Mouse (Mus musculus) MEL (cell line): ENCODE results near the gene Mif.

ENCODE experiments used
- CHD1 ChIP-seq: IDR thresholded peaks from 2 replicates; pipeline ENCODE4 v1.6.1; 2012; ENCODE audit warnings: low read depth, mild to moderate bottlenecking, inconsistent platforms, low read length, improper control_type of control experiment
- CTCF ChIP-seq, 3 experiments: IDR thresholded peaks in 2 of 3; conservative IDR thresholded peaks in 1 of 3; 2 replicates each; pipeline ENCODE4 v1.5.1; 2011 to 2012; ENCODE audit warnings: low read length in 3 of 3, low read depth in 2 of 3, mild to moderate bottlenecking in 2 of 3, improper control_type of control experiment in 1 of 3, inconsistent platforms in 1 of 3, mixed read lengths in 1 of 3, moderate library complexity in 1 of 3; ENCODE audit not compliant: control insufficient read depth in 1 of 3, insufficient read depth in 1 of 3, poor library complexity in 1 of 3, severe bottlenecking in 1 of 3
- EP300 ChIP-seq, 2 experiments: IDR thresholded peaks; 2 replicates each; pipeline ENCODE4 v1.6.1; 2011; ENCODE audit warnings: improper control_type of control experiment in 2 of 2, low read length in 2 of 2, low read depth in 1 of 2, mild to moderate bottlenecking in 1 of 2
- ETS1 ChIP-seq: IDR thresholded peaks from 2 replicates; pipeline ENCODE4 v1.6.1; 2012; ENCODE audit warnings: low read depth, mild to moderate bottlenecking, inconsistent platforms, low read length, improper control_type of control experiment, moderate library complexity
- GATA1 ChIP-seq: IDR thresholded peaks from 2 replicates; pipeline ENCODE4 v1.6.1; 2011; ENCODE audit warnings: low read depth, low read length, improper control_type of control experiment
- KAT2A ChIP-seq: conservative IDR thresholded peaks from 2 replicates; pipeline ENCODE4 v1.6.1; 2012; ENCODE audit warnings: low read depth, low read length, improper control_type of control experiment, inconsistent platforms
- NRF1 ChIP-seq: IDR thresholded peaks from 2 replicates; pipeline ENCODE4 v1.6.1; 2014; ENCODE audit warnings: low read depth, mild to moderate bottlenecking, inconsistent platforms, low read length, improper control_type of control experiment, moderate library complexity; ENCODE audit not compliant: poor library complexity, insufficient read depth, severe bottlenecking
- POLR2A ChIP-seq, 2 experiments: IDR thresholded peaks; 2 replicates each; pipeline ENCODE4 v1.6.1; 2011 to 2012; ENCODE audit warnings: low read length in 2 of 2, mild to moderate bottlenecking in 2 of 2, control low read depth in 1 of 2, improper control_type of control experiment in 1 of 2, low read depth in 1 of 2, moderate library complexity in 1 of 2; ENCODE audit not compliant: control insufficient read depth in 1 of 2, insufficient read depth in 1 of 2, poor library complexity in 1 of 2
- POLR2AphosphoS2 ChIP-seq: IDR thresholded peaks from 2 replicates; pipeline ENCODE4 v1.6.1; 2011; ENCODE audit warnings: low read length, improper control_type of control experiment
- SMC3 ChIP-seq: IDR thresholded peaks from 2 replicates; pipeline ENCODE4 v1.6.1; 2011; ENCODE audit warnings: low read depth, low read length, improper control_type of control experiment
- TAL1 ChIP-seq: IDR thresholded peaks from 2 replicates; pipeline ENCODE4 v1.6.1; 2012; ENCODE audit warnings: mild to moderate bottlenecking, inconsistent platforms, low read length, moderate library complexity, mixed read lengths
- UBTF ChIP-seq: IDR thresholded peaks from 2 replicates; pipeline ENCODE4 v1.6.1; 2012; ENCODE audit warnings: low read depth, mild to moderate bottlenecking, inconsistent platforms, low read length, improper control_type of control experiment, moderate library complexity, borderline replicate concordance; ENCODE audit not compliant: insufficient read depth
- ZMIZ1 ChIP-seq: IDR thresholded peaks from 2 replicates; pipeline ENCODE4 v1.6.1; 2012; ENCODE audit warnings: low read depth, mild to moderate bottlenecking, inconsistent platforms, low read length, improper control_type of control experiment, moderate library complexity

- no peak for TF ChIP-seq ZMIZ1
- TF ChIP-seq EP300 (IDR thresholded peaks at IDR 0.05; ENCODE audit: low read depth in 1 of 2, low read length in 2 of 2): no peak
- no peak for TF ChIP-seq POLR2A (IDR thresholded peaks at IDR 0.05; ENCODE audit: control insufficient read depth in 1 of 2, insufficient read depth in 1 of 2, low read depth in 1 of 2, low read length in 2 of 2, poor library complexity in 1 of 2)
- TF ChIP-seq CTCF (IDR thresholded peaks at IDR 0.05 in 2 of 3, conservative IDR thresholded peaks at IDR 0.05 in 1 of 3; ENCODE audit: control insufficient read depth in 1 of 3, insufficient read depth in 1 of 3, low read depth in 2 of 3, low read length in 3 of 3, poor library complexity in 1 of 3, severe bottlenecking in 1 of 3): no peak
- no peak for TF ChIP-seq KAT2A
- TF ChIP-seq NRF1: no peak
- no peak for TF ChIP-seq POLR2AphosphoS2
- TF ChIP-seq SMC3: no peak
- TF ChIP-seq GATA1: no peak
- TF ChIP-seq TAL1: no peak
- TF ChIP-seq CHD1: no peak
- TF ChIP-seq ETS1: no peak
- no peak for TF ChIP-seq UBTF
These were observed 3.1 kb downstream of the Mif start for GRCm38 (mm10) chr10:75856976-75857375.
